In the genomic region with DNA sequence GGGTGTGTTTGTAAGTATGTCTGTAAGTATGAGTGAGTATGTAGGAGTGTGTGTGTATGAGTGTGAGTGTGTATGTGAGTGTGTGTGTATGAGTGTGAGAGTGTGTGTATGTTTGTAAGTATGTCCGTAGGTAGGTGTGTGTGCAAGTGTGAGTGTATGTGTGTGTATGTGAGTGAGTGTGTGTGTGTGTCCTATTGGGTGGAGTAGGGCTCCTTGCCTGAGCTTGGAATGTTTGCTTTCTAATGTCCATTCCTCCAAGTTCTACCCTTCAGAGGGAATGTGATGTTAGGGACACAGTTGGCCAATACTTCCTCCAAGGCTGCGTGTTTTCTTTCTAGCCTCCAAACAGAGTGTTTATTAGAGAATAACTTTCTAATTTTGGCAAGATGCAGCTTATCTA, we compare ENCODE assay signal across 22 mouse cellular contexts. TPM values are rescaled to one million over a fixed set of nuclear protein-coding genes. Genes with fewer than 3 reads are reported as not detected.
"Had no signal": no experiment of that assay in that cellular context is flagged by ENCODE, and none has a peak within 500 bp of the region (broad histone marks: within the 10 kb centered on the region; RNA-seq: fewer than 3 reads in every experiment).

No protein-coding gene starts in this region.

- H3K9ac ChIP-seq: liver, embryonic 13.5 days; liver, embryonic 15.5 days; liver, postnatal 0 days; lung, embryonic 15.5 days; midbrain, embryonic 13.5 days; midbrain, embryonic 15.5 days; neural tube, embryonic 12.5 days; stomach, embryonic 15.5 days had no signal

- H3K27ac ChIP-seq: liver, embryonic 13.5 days; liver, embryonic 15.5 days; lung, embryonic 15.5 days; macrophage; midbrain, embryonic 13.5 days; midbrain, embryonic 15.5 days; neural tube, embryonic 12.5 days; stomach, embryonic 15.5 days; stomach, postnatal 0 days had no signal

- DNase-seq: liver, embryonic 13.5 days; liver, postnatal 0 days; lung, postnatal 14 days; right cerebral cortex, postnatal 14 days; thymus, adult 2 months; thymus, postnatal 25 days; thymus, postnatal 4 days had no signal

- H3K4me3 ChIP-seq: liver, embryonic 13.5 days; liver, embryonic 15.5 days; lung, embryonic 15.5 days; midbrain, embryonic 13.5 days; midbrain, embryonic 15.5 days; neural tube, embryonic 12.5 days; stomach, embryonic 15.5 days had no signal

- H3K4me1 ChIP-seq: liver, embryonic 13.5 days; midbrain, embryonic 13.5 days; midbrain, embryonic 15.5 days; neural tube, embryonic 12.5 days had no signal

- ATAC-seq: liver, postnatal 0 days; midbrain, embryonic 13.5 days; midbrain, embryonic 15.5 days had no signal

- H3K9me3 ChIP-seq: liver, embryonic 15.5 days; lung, embryonic 15.5 days; midbrain, embryonic 13.5 days; midbrain, embryonic 15.5 days; neural tube, embryonic 12.5 days; stomach, embryonic 15.5 days had no signal

- H3K36me3 ChIP-seq: midbrain, embryonic 13.5 days; midbrain, embryonic 15.5 days; neural tube, embryonic 12.5 days had no signal

- H3K4me2 ChIP-seq: liver, embryonic 11.5 days; liver, embryonic 13.5 days; liver, embryonic 15.5 days; lung, embryonic 15.5 days; midbrain, embryonic 11.5 days; midbrain, embryonic 13.5 days; midbrain, embryonic 15.5 days; neural tube, embryonic 12.5 days; stomach, embryonic 15.5 days had no signal

- H3K27me3 ChIP-seq: liver, embryonic 13.5 days; liver, embryonic 15.5 days; lung, embryonic 15.5 days; midbrain, embryonic 13.5 days; midbrain, embryonic 15.5 days; neural tube, embryonic 12.5 days; stomach, embryonic 15.5 days had no signal

RNA-seq across cellular contexts. Expression of a gene that starts 28.8 kb away (rescaled TPM):
- polyA plus RNA-seq: liver, embryonic 11.5 days; liver, embryonic 13.5 days; liver, embryonic 15.5 days; liver, postnatal 0 days; lung, embryonic 15.5 days; macrophage; midbrain, embryonic 11.5 days; midbrain, embryonic 13.5 days; midbrain, embryonic 15.5 days; midbrain, postnatal 0 days; neural tube, embryonic 12.5 days; neural tube, embryonic 14.5 days; spleen, adult 2 months; stomach, embryonic 15.5 days; stomach, postnatal 0 days; testis, adult 2 months; thymus, adult 2 months; urinary bladder, adult 2 months had no signal
